Mouse (Mus musculus): ENCODE data around the gene Anapc15-ps.

DNA sequence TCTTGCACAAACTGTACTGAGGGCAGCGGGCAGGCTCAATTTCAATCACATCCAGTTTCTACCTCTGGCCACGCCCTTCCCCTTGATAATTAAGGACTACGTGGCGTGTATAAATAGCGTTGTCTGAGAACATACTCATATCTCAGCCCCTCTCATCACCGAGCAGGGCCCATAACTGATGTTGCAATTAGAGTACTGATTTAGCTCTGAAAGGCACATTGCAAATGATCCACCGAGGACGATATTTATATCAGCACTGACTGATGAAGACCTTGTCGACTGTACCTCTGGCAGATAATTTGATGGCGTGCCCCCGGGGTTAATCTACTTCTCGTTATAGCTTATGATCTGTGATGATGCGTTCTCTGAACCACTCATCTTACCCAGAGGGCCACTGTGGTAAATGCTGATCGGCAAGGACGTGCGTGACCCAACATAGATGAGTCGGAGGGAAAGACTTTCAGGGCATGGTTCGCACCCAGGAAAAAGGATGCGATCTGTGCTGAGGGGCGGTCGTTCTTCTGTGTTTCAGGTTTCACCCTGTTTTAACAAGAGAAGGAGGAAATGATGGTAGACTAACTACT is 14.4 kb upstream of the Anapc15-ps start:
- no peak for TF ChIP-seq CTCF (IDR thresholded peaks at IDR 0.05; ENCODE audit: low read depth)
- no peak for TF ChIP-seq EP300 (IDR thresholded peaks at IDR 0.05; ENCODE audit: low read depth)

All from heart, postnatal 0 days (tissue).